Mouse (Mus musculus) activated CD4-positive, CD25-positive, alpha-beta regulatory T cell, adult 9 weeks (primary cell): ENCODE measurements around the gene Ciao1. TPM values are rescaled to one million over a fixed set of nuclear protein-coding genes. Genes with fewer than 3 reads are reported as not detected.

Experiments
- polyA plus RNA-seq: library from polyadenylated mRNA; unstranded; fragments of 100-300 nt; shearing (Covaris generic); gene quantifications from one replicate; pipeline ENCODE4 v1.2.1, GENCODE M21; 2017

The Ciao1 gene
- 100 TPM for polyA plus RNA-seq

GRCm38 (mm10) chr2:127247592-127248333 is at the start of gene Ciao1, which contains the start of gene Tmem127:
TSS of gene Ciao1 (minus strand) at chr2:127247816.
TSS of gene Tmem127 (plus strand) at chr2:127247908.

GRCm38 (mm10) chr2:127269491-127270299 is 22.1 kb upstream of the Ciao1 start, which contains the start of gene Stard7:
TSS of gene Stard7 (plus strand) at chr2:127270218.

GRCm38 (mm10) chr2:127207547-127208451 is 39.8 kb downstream of the Ciao1 start, which contains the start of the genes 1810024B03Rik and Snrnp200:
TSS of gene 1810024B03Rik (minus strand) at chr2:127208280.
TSS of gene Snrnp200 (plus strand) at chr2:127208386.

Other genes with a start within 250 kb of the Ciao1 start
- gene Ap4e1, start 239.1 kb downstream of the Ciao1 start, polyA plus RNA-seq: 20.6 TPM
- 86.1 TPM for gene Blvra, start 177.2 kb downstream of the Ciao1 start, polyA plus RNA-seq
- 10.0 TPM for gene Ncaph, start 113.9 kb downstream of the Ciao1 start, polyA plus RNA-seq
- 8.3 TPM for gene Itpripl1, start 104.4 kb downstream of the Ciao1 start, polyA plus RNA-seq
- gene 1810024B03Rik, start 39.5 kb downstream of the Ciao1 start, polyA plus RNA-seq: 0.65 TPM
- 113 TPM for gene Snrnp200, start 39.4 kb downstream of the Ciao1 start, polyA plus RNA-seq
- 28.1 TPM for gene Tmem127, start 92 bp upstream of the Ciao1 start, polyA plus RNA-seq
- 30.1 TPM for gene Stard7, start 22.4 kb upstream of the Ciao1 start, polyA plus RNA-seq
- gene Dusp2, start 88.3 kb upstream of the Ciao1 start, polyA plus RNA-seq: 14.2 TPM
- gene Astl, start 90.8 kb upstream of the Ciao1 start, polyA plus RNA-seq: not detected
- gene Adra2b, start 115.4 kb upstream of the Ciao1 start, polyA plus RNA-seq: not detected
- 0.44 TPM for gene Gpat2, start 177.4 kb upstream of the Ciao1 start, polyA plus RNA-seq
- 29.8 TPM for gene Fahd2a, start 196.7 kb upstream of the Ciao1 start, polyA plus RNA-seq